Mouse (Mus musculus) midbrain, embryonic 16.5 days (tissue): ENCODE measurements around the gene Thra. TPM values are rescaled to one million over a fixed set of nuclear protein-coding genes. Genes with fewer than 3 reads are reported as not detected.

Source experiments
- ATAC-seq: fragments of 200-750 bp; cut with Nextera tagmentation; 2 replicates; pipeline ENCODE4 v1.8.0; 2017; ENCODE audit warnings: moderate TSS enrichment
- H3K27ac ChIP-seq: fragments of 300-500 bp; sonication (generic); 2 replicates; pipeline ENCODE4 v1.5.1; 2014; ENCODE audit warnings: mild to moderate bottlenecking, low read length, mixed read lengths
- H3K27me3 ChIP-seq: fragments of 300-500 bp; sonication (generic); 2 replicates; pipeline ENCODE4 v1.6.1; 2014; ENCODE audit warnings: low read depth, low read length, mixed read lengths; ENCODE audit not compliant: control insufficient read depth, insufficient read depth
- H3K36me3 ChIP-seq: fragments of 300-500 bp; sonication (generic); 2 replicates; pipeline ENCODE4 v1.6.1; 2014; ENCODE audit warnings: mild to moderate bottlenecking, low read length, moderate library complexity, mixed read lengths; ENCODE audit not compliant: control insufficient read depth, insufficient read depth
- H3K4me1 ChIP-seq: fragments of 300-500 bp; sonication (generic); 2 replicates; pipeline ENCODE4 v1.6.1; 2014; ENCODE audit warnings: mild to moderate bottlenecking, low read length, mixed read lengths; ENCODE audit not compliant: control insufficient read depth, insufficient read depth
- H3K4me2 ChIP-seq: fragments of 300-500 bp; sonication (generic); 2 replicates; pipeline ENCODE4 v1.6.1; 2014; ENCODE audit warnings: mild to moderate bottlenecking, low read length, mixed read lengths
- H3K4me3 ChIP-seq: fragments of 300-500 bp; sonication (generic); 2 replicates; pipeline ENCODE4 v1.5.1; 2014; ENCODE audit warnings: low read depth, mild to moderate bottlenecking, low read length, moderate library complexity, mixed read lengths
- H3K9ac ChIP-seq: fragments of 300-500 bp; sonication (generic); 2 replicates; pipeline ENCODE4 v1.6.1; 2014; ENCODE audit warnings: low read depth, low read length, mixed read lengths
- H3K9me3 ChIP-seq: fragments of 300-500 bp; sonication (generic); replicated peaks from 2 replicates; pipeline ENCODE4 v1.6.1; 2014; ENCODE audit warnings: mild to moderate bottlenecking, low read length, mixed read lengths; ENCODE audit not compliant: control insufficient read depth, poor library complexity, severe bottlenecking
- WGBS: fragments of 180-500 bp; shearing (Covaris S2); extraction: QIAGEN DNeasy Blood & Tissue Kit; methylation state at CpG from one replicate; pipeline ENCODE4 v1.1.7; 2014; 5-methylcytosine and 5-hydroxymethylcytosine counted together
- polyA plus RNA-seq: library from polyadenylated mRNA; unstranded; fragments of >200 nt; fragmentation: Nextera tagmentation; extraction: Ambion mirVana; gene quantifications from 2 replicates; pipeline ENCODE4 v1.2.1, GENCODE M21; 2015

The Thra gene
- polyA plus RNA-seq, 1 experiment from 2014 or later, result 149 TPM

GRCm38 (mm10) chr11:98790631-98791205 is 50.3 kb downstream of the Thra start:
- Histone ChIP-seq H3K9ac (no peak overlapping the region), H3K36me3 (no peaks in the 10 kb centered on the region), H3K9me3 (no peaks in the 10 kb centered on the region), H3K4me3 (no peak overlapping the region), H3K27ac (no peak overlapping the region), H3K27me3 (no peaks in the 10 kb centered on the region), H3K4me2 (no peak overlapping the region), H3K4me1 (peaks cover 21% of the 10 kb centered on the region)
- WGBS, result 88% methylated on average over 5 of the region's 5 CpGs
- ATAC-seq, result no peak

- H3K27me3 ChIP-seq, result no peaks in the 10 kb centered on the region
- no peak overlapping the region for H3K27ac ChIP-seq
- no peak overlapping the region for H3K4me3 ChIP-seq
- peaks cover 18% of the 10 kb centered on the region for H3K4me1 ChIP-seq
- no peaks in the 10 kb centered on the region for H3K36me3 ChIP-seq
- no peaks in the 10 kb centered on the region for H3K9me3 ChIP-seq
- 69% methylated on average over 1 of the region's 1 CpGs for WGBS
- no peak for ATAC-seq
- H3K9ac ChIP-seq, result no peak overlapping the region
- H3K4me2 ChIP-seq, result no peak overlapping the region
These were observed 51.0 kb downstream of the Thra start for GRCm38 (mm10) chr11:98791448-98791847.

- H3K9ac ChIP-seq, result no peak overlapping the region
- WGBS, result 6% methylated on average over 4 of the region's 4 CpGs
- H3K4me3 ChIP-seq, result no peak overlapping the region
- no peaks in the 10 kb centered on the region for H3K27me3 ChIP-seq
- peaks cover 15% of the 10 kb centered on the region for H3K4me1 ChIP-seq
- H3K4me2 ChIP-seq, result no peak overlapping the region
- ATAC-seq, result no peak
- H3K27ac ChIP-seq, result no peak overlapping the region
- H3K9me3 ChIP-seq, result no peaks in the 10 kb centered on the region
- no peaks in the 10 kb centered on the region for H3K36me3 ChIP-seq
These were observed 51.6 kb downstream of the Thra start for GRCm38 (mm10) chr11:98792081-98792480.

GRCm38 (mm10) chr11:98794469-98795014 is 54.1 kb downstream of the Thra start:
- under 1% methylated on average over 27 of the region's 30 CpGs for WGBS
- H3K4me2 ChIP-seq, result peak overlapping the region; percentile 49
- ATAC-seq, result peak; percentile 47

GRCm38 (mm10) chr11:98795015-98795713 is 54.7 kb downstream of the Thra start, which contains the start of gene Msl1:
Gene Msl1 (plus strand): TSS chr11:98795516.
- ATAC-seq, result peak; percentile 57
- H3K4me1 ChIP-seq, result peaks cover 32% of the 10 kb centered on the region
- H3K9ac ChIP-seq, result peak within 1 kb of the TSS; percentile 100
- H3K4me2 ChIP-seq, result peak within 1 kb of the TSS; percentile 94
- WGBS, result under 1% methylated on average over 52 of the region's 89 CpGs
- H3K27ac ChIP-seq, result peak within 1 kb of the TSS; percentile 96
- no peaks in the 10 kb centered on the region for H3K27me3 ChIP-seq
- H3K4me3 ChIP-seq, result peak within 1 kb of the TSS; percentile 98
- H3K9me3 ChIP-seq, result no peaks in the 10 kb centered on the region
- peaks cover 2% of the 10 kb centered on the region for H3K36me3 ChIP-seq

More at GRCm38 (mm10) chr11:98794469-98795014, 54.1 kb downstream of the Thra start:
- Histone ChIP-seq H3K27me3 (no peaks in the 10 kb centered on the region), H3K9ac (peak overlapping the region; percentile 100), H3K27ac (peak overlapping the region; percentile 96), H3K4me1 (peaks cover 32% of the 10 kb centered on the region), H3K36me3 (no peaks in the 10 kb centered on the region), H3K4me3 (peak overlapping the region; percentile 98), H3K9me3 (no peaks in the 10 kb centered on the region)

- H3K27me3 ChIP-seq, result no peaks in the 10 kb centered on the region
- peaks cover 6% of the 10 kb centered on the region for H3K36me3 ChIP-seq
- peak overlapping the region; percentile 98 for H3K4me3 ChIP-seq
- H3K9ac ChIP-seq, result peak overlapping the region; percentile 100
- under 1% methylated on average over 70 of the region's 74 CpGs for WGBS
- peak overlapping the region; percentile 94 for H3K4me2 ChIP-seq
- peaks cover 32% of the 10 kb centered on the region for H3K4me1 ChIP-seq
- H3K9me3 ChIP-seq, result no peaks in the 10 kb centered on the region
- peak; percentile 47 for ATAC-seq
- H3K27ac ChIP-seq, result peak overlapping the region; percentile 96
These were observed 55.5 kb downstream of the Thra start for GRCm38 (mm10) chr11:98795714-98796514.

- peaks cover 6% of the 10 kb centered on the region for H3K36me3 ChIP-seq
- peak overlapping the region; percentile 96 for H3K27ac ChIP-seq
- H3K9me3 ChIP-seq, result no peaks in the 10 kb centered on the region
- ATAC-seq, result peak; percentile 66
- H3K27me3 ChIP-seq, result no peaks in the 10 kb centered on the region
- 2% methylated on average over 23 of the region's 23 CpGs for WGBS
- peaks cover 32% of the 10 kb centered on the region for H3K4me1 ChIP-seq
- H3K9ac ChIP-seq, result peak overlapping the region; percentile 100
- H3K4me3 ChIP-seq, result peak overlapping the region; percentile 98
- H3K4me2 ChIP-seq, result peak overlapping the region; percentile 94
These were observed 56.2 kb downstream of the Thra start for GRCm38 (mm10) chr11:98796515-98797216.

GRCm38 (mm10) chr11:98797306-98797705 is 56.9 kb downstream of the Thra start:
- Histone ChIP-seq H3K9me3 (no peaks in the 10 kb centered on the region), H3K36me3 (peaks cover 10% of the 10 kb centered on the region), H3K4me2 (peak overlapping the region; percentile 94), H3K27me3 (no peaks in the 10 kb centered on the region), H3K9ac (peak overlapping the region; percentile 100), H3K4me3 (peak overlapping the region; percentile 98), H3K4me1 (peaks cover 32% of the 10 kb centered on the region), H3K27ac (peak overlapping the region; percentile 96)
- no peak for ATAC-seq
- WGBS, result 8% methylated on average over 5 of the region's 5 CpGs
